Mouse (Mus musculus) MEL (cell line): Measurements from ENCODE around the gene Gapdh. TPM values are rescaled to one million over a fixed set of nuclear protein-coding genes. Genes with fewer than 3 reads are reported as not detected.

Experiments
- DNase-seq: peaks from one replicate; pipeline ENCODE4 v3.0.0; 2011; ENCODE audit warnings: low read depth, low spot score
- H3K27ac ChIP-seq: 2 replicates; pipeline ENCODE4 v1.5.1; 2012; ENCODE audit warnings: low read depth, mild to moderate bottlenecking, control low read depth, low read length, moderate library complexity; ENCODE audit not compliant: control insufficient read depth
- H3K27me3 ChIP-seq, 2 experiments: fragments of 150-350 bp in 1 of 2; sonication (generic) in 1 of 2; 2 replicates each; pipeline ENCODE4 v1.6.1; 2012; ENCODE audit warnings: low read length in 2 of 2, mild to moderate bottlenecking in 2 of 2, improper control_type of control experiment in 1 of 2, moderate library complexity in 1 of 2; ENCODE audit not compliant: insufficient read depth in 2 of 2, control insufficient read depth in 1 of 2
- H3K36me3 ChIP-seq, 2 experiments: 2 replicates each; pipeline ENCODE4 v1.6.1; 2012 to 2014; ENCODE audit warnings: low read length in 2 of 2, improper control_type of control experiment in 1 of 2, inconsistent platforms in 1 of 2, mild to moderate bottlenecking in 1 of 2; ENCODE audit not compliant: insufficient read depth in 2 of 2, control insufficient read depth in 1 of 2
- H3K4me1 ChIP-seq, 2 experiments: fragments of 150-350 bp in 1 of 2; sonication (generic) in 1 of 2; 2 replicates each; pipeline ENCODE4 v1.6.1; 2012; ENCODE audit warnings: low read length in 2 of 2, improper control_type of control experiment in 1 of 2, mild to moderate bottlenecking in 1 of 2; ENCODE audit not compliant: insufficient read depth in 2 of 2, control insufficient read depth in 1 of 2
- H3K4me3 ChIP-seq, 2 experiments: fragments of 150-350 bp in 1 of 2; sonication (generic) in 1 of 2; 2 replicates each; pipeline ENCODE4 v1.5.1; 2012; ENCODE audit warnings: low read depth in 2 of 2, low read length in 2 of 2, mild to moderate bottlenecking in 2 of 2, moderate library complexity in 2 of 2, control low read depth in 1 of 2, improper control_type of control experiment in 1 of 2; ENCODE audit not compliant: control insufficient read depth in 1 of 2, insufficient read depth in 1 of 2
- H3K79me2 ChIP-seq: 2 replicates; pipeline ENCODE4 v1.6.1; 2012; ENCODE audit warnings: mild to moderate bottlenecking, low read length, moderate library complexity; ENCODE audit not compliant: control insufficient read depth, poor library complexity, insufficient read depth
- H3K9ac ChIP-seq: 2 replicates; pipeline ENCODE4 v1.6.1; 2012; ENCODE audit warnings: low read depth, mild to moderate bottlenecking, control low read depth, low read length, moderate library complexity; ENCODE audit not compliant: control insufficient read depth, poor library complexity, severe bottlenecking
- H3K9me3 ChIP-seq: fragments of 150-350 bp; sonication (generic); replicated peaks from 2 replicates; pipeline ENCODE4 v1.6.1; 2012; ENCODE audit warnings: mild to moderate bottlenecking, low read length, improper control_type of control experiment, moderate library complexity; ENCODE audit not compliant: insufficient read depth
- CHD1 ChIP-seq: IDR thresholded peaks from 2 replicates; pipeline ENCODE4 v1.6.1; 2012; ENCODE audit warnings: low read depth, mild to moderate bottlenecking, inconsistent platforms, low read length, improper control_type of control experiment
- E2F4 ChIP-seq: IDR thresholded peaks from 2 replicates; pipeline ENCODE4 v1.6.1; 2011; ENCODE audit warnings: low read depth, low read length, improper control_type of control experiment, borderline replicate concordance
- ELF1 ChIP-seq: IDR thresholded peaks from 2 replicates; pipeline ENCODE4 v1.6.1; 2014; ENCODE audit warnings: low read depth, mild to moderate bottlenecking, inconsistent platforms, low read length, improper control_type of control experiment, moderate library complexity
- EP300 ChIP-seq, 2 experiments: IDR thresholded peaks; 2 replicates each; pipeline ENCODE4 v1.6.1; 2011; ENCODE audit warnings: improper control_type of control experiment in 2 of 2, low read length in 2 of 2, low read depth in 1 of 2, mild to moderate bottlenecking in 1 of 2
- ETS1 ChIP-seq: IDR thresholded peaks from 2 replicates; pipeline ENCODE4 v1.6.1; 2012; ENCODE audit warnings: low read depth, mild to moderate bottlenecking, inconsistent platforms, low read length, improper control_type of control experiment, moderate library complexity
- HCFC1 ChIP-seq: IDR thresholded peaks from 2 replicates; pipeline ENCODE4 v1.6.1; 2012; ENCODE audit warnings: low read depth, mild to moderate bottlenecking, inconsistent platforms, low read length, improper control_type of control experiment, moderate library complexity
- JUND ChIP-seq: IDR thresholded peaks from 2 replicates; pipeline ENCODE4 v1.6.1; 2011; ENCODE audit warnings: low read depth, mild to moderate bottlenecking, improper control_type of control experiment, low read length
- KAT2A ChIP-seq: conservative IDR thresholded peaks from 2 replicates; pipeline ENCODE4 v1.6.1; 2012; ENCODE audit warnings: low read depth, low read length, improper control_type of control experiment, inconsistent platforms
- MAFK ChIP-seq: IDR thresholded peaks from 2 replicates; pipeline ENCODE4 v1.6.1; 2011; ENCODE audit warnings: low read depth, mild to moderate bottlenecking, low read length, improper control_type of control experiment, borderline replicate concordance
- MAX ChIP-seq: IDR thresholded peaks from 2 replicates; pipeline ENCODE4 v1.6.1; 2011; ENCODE audit warnings: low read length, improper control_type of control experiment
- MAZ ChIP-seq: IDR thresholded peaks from 2 replicates; pipeline ENCODE4 v1.6.1; 2012; ENCODE audit warnings: low read depth, mild to moderate bottlenecking, inconsistent platforms, low read length, improper control_type of control experiment
- MXI1 ChIP-seq: IDR thresholded peaks from 2 replicates; pipeline ENCODE4 v1.6.1; 2011; ENCODE audit warnings: mild to moderate bottlenecking, low read depth, low read length, improper control_type of control experiment
- MYB ChIP-seq: IDR thresholded peaks from 2 replicates; pipeline ENCODE4 v1.6.1; 2011; ENCODE audit warnings: mild to moderate bottlenecking, low read depth, low read length, improper control_type of control experiment
- NELFE ChIP-seq: IDR thresholded peaks from 2 replicates; pipeline ENCODE4 v1.6.1; 2011; ENCODE audit warnings: low read depth, low read length, improper control_type of control experiment
- POLR2A ChIP-seq, 2 experiments: IDR thresholded peaks; 2 replicates each; pipeline ENCODE4 v1.6.1; 2011 to 2012; ENCODE audit warnings: low read length in 2 of 2, mild to moderate bottlenecking in 2 of 2, control low read depth in 1 of 2, improper control_type of control experiment in 1 of 2, low read depth in 1 of 2, moderate library complexity in 1 of 2; ENCODE audit not compliant: control insufficient read depth in 1 of 2, insufficient read depth in 1 of 2, poor library complexity in 1 of 2
- POLR2AphosphoS2 ChIP-seq: IDR thresholded peaks from 2 replicates; pipeline ENCODE4 v1.6.1; 2011; ENCODE audit warnings: low read length, improper control_type of control experiment
- RCOR1 ChIP-seq: IDR thresholded peaks from 2 replicates; pipeline ENCODE4 v1.6.1; 2012; ENCODE audit warnings: low read depth, mild to moderate bottlenecking, inconsistent platforms, low read length, improper control_type of control experiment
- SIN3A ChIP-seq: IDR thresholded peaks from 2 replicates; pipeline ENCODE4 v1.6.1; 2012; ENCODE audit warnings: low read length, improper control_type of control experiment, inconsistent platforms
- SMC3 ChIP-seq: IDR thresholded peaks from 2 replicates; pipeline ENCODE4 v1.6.1; 2011; ENCODE audit warnings: low read depth, low read length, improper control_type of control experiment
- TBP ChIP-seq: IDR thresholded peaks from 2 replicates; pipeline ENCODE4 v1.8.0; 2011; ENCODE audit warnings: low read depth, low read length, improper control_type of control experiment
- TCF12 ChIP-seq: IDR thresholded peaks from 2 replicates; pipeline ENCODE4 v1.6.1; 2014; ENCODE audit warnings: low read depth, mild to moderate bottlenecking, inconsistent platforms, low read length, improper control_type of control experiment, moderate library complexity
- USF1 ChIP-seq: IDR thresholded peaks from 2 replicates; pipeline ENCODE4 v1.6.1; 2014; ENCODE audit warnings: low read depth, mild to moderate bottlenecking, inconsistent platforms, low read length, improper control_type of control experiment, moderate library complexity
- USF2 ChIP-seq, 2 experiments: IDR thresholded peaks; 2 replicates each; pipeline ENCODE4 v1.6.1; 2011 to 2012; ENCODE audit warnings: improper control_type of control experiment in 2 of 2, low read length in 2 of 2, borderline replicate concordance in 1 of 2, inconsistent platforms in 1 of 2, low read depth in 1 of 2, mild to moderate bottlenecking in 1 of 2; ENCODE audit not compliant: insufficient read depth in 1 of 2
- ZC3H11A ChIP-seq: IDR thresholded peaks from 2 replicates; pipeline ENCODE4 v1.6.1; 2012; ENCODE audit warnings: low read depth, mild to moderate bottlenecking, inconsistent platforms, low read length, improper control_type of control experiment
- ZKSCAN1 ChIP-seq: IDR thresholded peaks from 2 replicates; pipeline ENCODE4 v1.6.1; 2012; ENCODE audit warnings: low read depth, mild to moderate bottlenecking, inconsistent platforms, low read length, improper control_type of control experiment, moderate library complexity
- ZMIZ1 ChIP-seq: IDR thresholded peaks from 2 replicates; pipeline ENCODE4 v1.6.1; 2012; ENCODE audit warnings: low read depth, mild to moderate bottlenecking, inconsistent platforms, low read length, improper control_type of control experiment, moderate library complexity
- polyA plus RNA-seq, 2 experiments: library from polyadenylated mRNA; stranded (reverse) in 1 of 2; unstranded in 1 of 2; fragments of >175 nt in 1 of 2; fragments of >200 nt in 1 of 2; gene quantifications; 2 replicates each; pipeline versions ENCODE4 v1.2.1 to v1.2.4; 2012; ENCODE audit warnings: low replicate concordance in 2 of 2, low read depth in 1 of 2; ENCODE audit not compliant: insufficient read length in 2 of 2, insufficient read depth in 1 of 2, missing spikeins in 1 of 2
- total RNA-seq: library from RNA; depleted of rRNA; stranded (reverse); fragments of 300-350 nt; gene quantifications from 2 replicates; pipeline ENCODE4 v1.2.3, GENCODE M21; 2012

Gene Gapdh
- total and polyA plus RNA-seq, 3 experiments: 723 to 1,834 TPM; not detected in 1

- peak overlapping the region; percentile 100 for H3K27ac ChIP-seq
- peak overlapping the region; percentile 99 for H3K9ac ChIP-seq
- DNase-seq: peak; percentile 61
- H3K79me2 ChIP-seq: peaks cover 36% of the 10 kb centered on the region
- peak overlapping the region; percentile 89 to 90 for H3K4me3 ChIP-seq
- H3K4me1 ChIP-seq: peaks cover 3 to 11% of the 10 kb centered on the region in 2 experiments; a peak in 3 of 4 replicates
- H3K27me3 ChIP-seq: no peaks in the 10 kb centered on the region
- TF ChIP-seq USF2 (IDR thresholded peaks at IDR 0.05; ENCODE audit: borderline replicate concordance in 1 of 2, insufficient read depth in 1 of 2, low read depth in 1 of 2, low read length in 2 of 2) (no peak), ZMIZ1 (no peak), SIN3A (no peak), MXI1 (no peak), TCF12 (no peak), EP300 (IDR thresholded peaks at IDR 0.05; ENCODE audit: low read depth in 1 of 2, low read length in 2 of 2) (no peak), MAX (no peak), JUND (no peak), SMC3 (no peak), ZC3H11A (no peak), E2F4 (no peak), TBP (no peak), HCFC1 (no peak), RCOR1 (no peak), ZKSCAN1 (no peak)
- peaks cover 17 to 19% of the 10 kb centered on the region in 2 experiments for H3K36me3 ChIP-seq
- no peaks in the 10 kb centered on the region for H3K9me3 ChIP-seq
Measured at GRCm38 (mm10) chr6:125192841-125193240, 26.6 kb upstream of the Gapdh start.

- H3K9me3 ChIP-seq: no peaks in the 10 kb centered on the region
- TF ChIP-seq HCFC1 (peak; percentile 83), MAFK (no peak), POLR2A (IDR thresholded peaks at IDR 0.05; ENCODE audit: control insufficient read depth in 1 of 2, insufficient read depth in 1 of 2, low read depth in 1 of 2, low read length in 2 of 2, poor library complexity in 1 of 2) (peak; percentile 61 to 64; a peak in 3 of 4 replicates), ELF1 (peak; percentile 74), KAT2A (no peak; the same call in none of the 2 replicates), TBP (peak; percentile 54; the same call in 1 of the 2 replicates), USF1 (no peak), MAZ (no peak), TCF12 (no peak), ZC3H11A (no peak), NELFE (peak; percentile 42), SIN3A (no peak; the same call in 1 of the 2 replicates), EP300 (IDR thresholded peaks at IDR 0.05; ENCODE audit: low read depth in 1 of 2, low read length in 2 of 2) (no peak), MYB (no peak), CHD1 (no peak; the same call in 1 of the 2 replicates), ZMIZ1 (no peak; the same call in 1 of the 2 replicates), ETS1 (0 out of 2 replicates have a peak, but pooled peaks have one; percentile 6), POLR2AphosphoS2 (peak; percentile 13; the same call in 1 of the 2 replicates)
- TF ChIP-seq, all 39 proteins: peak for 7
- Histone ChIP-seq H3K36me3 (peaks cover 17 to 19% of the 10 kb centered on the region in 2 experiments), H3K4me1 (peaks cover 3 to 11% of the 10 kb centered on the region in 2 experiments; a peak in 3 of 4 replicates), H3K27ac (peak overlapping the region; percentile 100), H3K27me3 (no peaks in the 10 kb centered on the region), H3K9ac (peak overlapping the region; percentile 99), H3K4me3 (peak overlapping the region; percentile 89 to 90), H3K79me2 (peaks cover 36% of the 10 kb centered on the region)
- DNase-seq: peak; percentile 97
Measured at GRCm38 (mm10) chr6:125192016-125192714, 25.9 kb upstream of the Gapdh start.
